Mouse (Mus musculus): ENCODE data around the gene Selplg. TPM values are rescaled to one million over a fixed set of nuclear protein-coding genes. Genes with fewer than 3 reads are reported as not detected.
"Not testable (repeated sequence)": the region's sequence is repeated elsewhere in the genome, so short reads cannot be mapped to it uniquely, and the experiment has no call there.

Selplg gene
- polyA plus RNA-seq, 1 experiment from 2014 or later, result 0.40 TPM

- WGBS, result 54% methylated on average over 11 of the region's 11 CpGs
- ATAC-seq, result no peak
These were observed 17.4 kb downstream of the Selplg start for GRCm38 (mm10) chr5:113815041-113815389.

DNA sequence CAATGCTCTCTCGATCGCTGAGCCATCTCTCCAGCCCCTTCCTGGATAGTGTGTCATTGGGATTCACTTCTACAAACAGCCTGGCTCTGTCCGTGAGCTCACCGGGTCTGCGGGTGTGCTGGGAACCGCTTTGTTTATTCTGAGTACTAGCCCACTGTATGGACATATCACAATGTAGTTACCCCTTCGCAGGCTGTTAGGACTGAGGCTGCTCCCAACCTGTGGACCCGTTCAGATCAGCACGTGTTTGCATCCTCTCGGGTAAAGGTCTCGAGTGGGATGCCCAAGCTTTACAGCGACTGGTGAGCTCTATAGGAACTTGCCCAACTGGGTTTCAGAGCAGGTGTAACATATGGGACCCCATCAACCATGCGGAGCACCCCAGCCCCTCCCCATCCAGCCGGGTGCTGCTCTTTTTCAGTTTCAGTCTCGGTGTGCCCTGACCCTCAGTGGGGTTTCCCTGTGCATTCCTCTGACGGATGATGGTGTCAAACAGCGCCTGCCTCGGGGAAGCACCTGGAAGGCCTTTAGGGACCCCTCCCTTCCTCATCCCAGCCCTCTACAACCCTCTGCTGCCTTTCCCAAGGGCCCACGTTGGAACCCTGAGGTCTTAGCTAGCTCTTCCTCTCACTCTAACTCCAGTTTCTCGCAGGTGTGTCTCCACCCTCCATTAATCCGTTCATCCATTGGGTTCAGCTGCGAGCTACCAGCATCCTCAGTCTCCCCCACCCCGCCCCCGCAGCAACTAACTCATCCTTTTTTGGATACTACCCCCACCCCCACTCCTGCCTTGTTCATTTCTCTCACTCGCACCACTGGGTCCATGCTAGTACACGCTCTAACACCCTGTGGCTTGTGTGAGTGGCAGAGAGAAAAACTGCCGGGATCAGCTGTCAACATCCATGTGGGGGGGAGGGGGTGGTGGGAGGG lies 18.1 kb downstream of the Selplg start:
- Histone ChIP-seq H3K27me3 (peaks cover 11% of the 10 kb centered on the region; the same call in 1 of the 2 replicates), H3K4me3 (no peak overlapping the region), H3K27ac (no peak overlapping the region), H3K36me3 (ENCODE audit: poor library complexity, severe bottlenecking) (no peaks in the 10 kb centered on the region), H3K9me3 (replicated peaks) (0 out of 2 replicates have a peak, but pooled peaks cover 4% of the 10 kb centered on the region), H3K4me2 (no peak overlapping the region), H3K4me1 (peaks cover 10% of the 10 kb centered on the region; the same call in 1 of the 2 replicates), H3K9ac (no peak overlapping the region)
- 38% methylated on average over 27 of the region's 27 CpGs for WGBS
- ATAC-seq, result no peak

More at GRCm38 (mm10) chr5:113815041-113815389, 17.4 kb downstream of the Selplg start:
- H3K27me3 ChIP-seq, result peaks cover 11% of the 10 kb centered on the region; the same call in 1 of the 2 replicates
- H3K9ac ChIP-seq, result no peak overlapping the region
- peaks cover 10% of the 10 kb centered on the region; the same call in 1 of the 2 replicates for H3K4me1 ChIP-seq
- no peaks in the 10 kb centered on the region for H3K36me3 ChIP-seq (ENCODE audit: poor library complexity, severe bottlenecking)
- H3K9me3 ChIP-seq (replicated peaks), result 0 out of 2 replicates have a peak, but pooled peaks cover 4% of the 10 kb centered on the region
- no peak overlapping the region for H3K4me3 ChIP-seq
- H3K27ac ChIP-seq, result no peak overlapping the region
- no peak overlapping the region for H3K4me2 ChIP-seq

GRCm38 (mm10) chr5:113813608-113814007 lies 18.8 kb downstream of the Selplg start:
- no peak for ATAC-seq
- Histone ChIP-seq H3K4me2 (no peak overlapping the region), H3K9me3 (replicated peaks) (0 out of 2 replicates have a peak, but pooled peaks cover 4% of the 10 kb centered on the region), H3K4me1 (peaks cover 10% of the 10 kb centered on the region; the same call in 1 of the 2 replicates), H3K27ac (no peak overlapping the region), H3K27me3 (peaks cover 11% of the 10 kb centered on the region; the same call in 1 of the 2 replicates), H3K9ac (no peak overlapping the region), H3K4me3 (no peak overlapping the region), H3K36me3 (ENCODE audit: poor library complexity, severe bottlenecking) (no peaks in the 10 kb centered on the region)
- WGBS, result 23% methylated on average over 9 of the region's 9 CpGs

GRCm38 (mm10) chr5:113812638-113813037 lies 19.8 kb downstream of the Selplg start:
- H3K9me3 ChIP-seq (replicated peaks), result 0 out of 2 replicates have a peak, but pooled peaks cover 4% of the 10 kb centered on the region
- WGBS, result 97% methylated on average over 2 of the region's 2 CpGs
- no peak for ATAC-seq
- no peak overlapping the region for H3K27ac ChIP-seq
- H3K4me2 ChIP-seq, result no peak overlapping the region
- peaks cover 10% of the 10 kb centered on the region; the same call in 1 of the 2 replicates for H3K4me1 ChIP-seq
- H3K4me3 ChIP-seq, result no peak overlapping the region
- H3K9ac ChIP-seq, result no peak overlapping the region
- no peaks in the 10 kb centered on the region for H3K36me3 ChIP-seq (ENCODE audit: poor library complexity, severe bottlenecking)
- H3K27me3 ChIP-seq, result peaks cover 11% of the 10 kb centered on the region; the same call in 1 of the 2 replicates

DNA sequence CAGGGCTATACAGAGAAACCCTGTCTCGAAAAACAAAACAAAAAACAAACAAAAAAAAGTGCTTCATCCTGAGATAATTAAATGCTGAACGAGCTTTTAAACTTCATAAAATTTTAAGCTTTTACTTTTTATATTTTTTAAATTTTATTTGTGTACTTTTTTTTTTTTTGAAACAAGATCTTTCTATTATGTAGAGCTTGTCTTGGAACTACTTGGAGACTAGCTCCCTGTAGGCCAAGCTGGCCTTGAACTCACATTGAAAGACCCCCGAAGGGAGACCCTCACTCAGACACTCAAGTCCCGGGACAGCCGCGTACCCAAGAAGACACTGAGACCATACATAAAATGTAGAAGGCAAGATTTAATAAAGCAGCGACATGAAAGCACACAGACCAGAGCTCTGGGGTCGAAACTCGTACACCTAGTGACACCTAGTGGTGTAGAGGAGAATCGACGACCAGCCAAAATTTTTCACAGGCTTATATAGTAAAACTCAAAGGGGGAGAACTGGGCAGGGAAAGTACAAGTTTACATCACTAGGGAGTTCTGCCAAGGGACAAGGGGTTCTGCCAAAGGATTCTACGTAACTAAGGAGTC lies 20.5 kb downstream of the Selplg start:
- H3K36me3 ChIP-seq (ENCODE audit: poor library complexity, severe bottlenecking); H3K4me2 ChIP-seq; ATAC-seq; H3K27ac ChIP-seq; H3K4me3 ChIP-seq; H3K4me1 ChIP-seq; H3K9me3 ChIP-seq (replicated peaks); H3K9ac ChIP-seq: not testable (repeated sequence)
- H3K27me3 ChIP-seq, result peaks cover 14% of the 10 kb centered on the region; the same call in 1 of the 2 replicates
- 23% methylated on average over 11 of the region's 12 CpGs for WGBS

- peaks cover under 1% of the 10 kb centered on the region; the same call in 1 of the 2 replicates for H3K4me1 ChIP-seq
- no peak overlapping the region for H3K4me3 ChIP-seq
- no peak overlapping the region for H3K4me2 ChIP-seq
- no peaks in the 10 kb centered on the region for H3K36me3 ChIP-seq (ENCODE audit: poor library complexity, severe bottlenecking)
- ATAC-seq, result no peak
- 0 out of 2 replicates have a peak, but pooled peaks cover 4% of the 10 kb centered on the region for H3K9me3 ChIP-seq (replicated peaks)
- no peak overlapping the region for H3K9ac ChIP-seq
- WGBS, result 94% methylated on average over 4 of the region's 4 CpGs
- H3K27ac ChIP-seq, result no peak overlapping the region
- H3K27me3 ChIP-seq, result peaks cover 13% of the 10 kb centered on the region; the same call in 1 of the 2 replicates
These were observed 22.3 kb downstream of the Selplg start for GRCm38 (mm10) chr5:113810111-113810510.

GRCm38 (mm10) chr5:113808177-113808576 lies 24.3 kb downstream of the Selplg start:
- no peaks in the 10 kb centered on the region for H3K36me3 ChIP-seq (ENCODE audit: poor library complexity, severe bottlenecking)
- H3K27me3 ChIP-seq, result 0 out of 2 replicates have a peak, but pooled peaks cover 3% of the 10 kb centered on the region
- H3K27ac ChIP-seq, result no peak overlapping the region
- no peak overlapping the region for H3K4me3 ChIP-seq
- WGBS, result 95% methylated on average over 2 of the region's 2 CpGs
- H3K9me3 ChIP-seq (replicated peaks), result 0 out of 2 replicates have a peak, but pooled peaks cover 4% of the 10 kb centered on the region
- H3K4me2 ChIP-seq, result no peak overlapping the region
- no peaks in the 10 kb centered on the region for H3K4me1 ChIP-seq
- no peak overlapping the region for H3K9ac ChIP-seq
- ATAC-seq, result no peak

DNA sequence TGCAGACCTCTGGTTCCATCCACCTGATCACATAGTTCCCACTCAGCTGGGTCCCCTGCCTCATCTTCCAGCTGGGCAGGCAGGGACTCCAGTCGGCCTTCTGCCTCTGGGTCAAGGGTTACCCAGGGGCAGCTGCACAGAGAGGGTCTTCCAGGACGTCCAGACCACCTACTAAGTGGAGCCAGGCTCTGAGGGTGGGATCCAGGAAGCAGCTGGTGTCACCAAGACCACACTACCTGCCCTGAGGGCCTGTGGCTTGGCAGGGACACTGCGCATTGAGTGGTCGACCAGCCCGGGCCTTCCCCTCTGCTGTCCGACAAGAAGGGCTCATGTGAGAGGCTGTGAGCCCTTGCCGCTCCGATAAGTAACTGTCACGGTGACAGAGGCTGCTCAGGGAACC lies 24.7 kb downstream of the Selplg start:
- 70% methylated on average over 9 of the region's 9 CpGs for WGBS
- Histone ChIP-seq H3K27me3 (0 out of 2 replicates have a peak, but pooled peaks cover 3% of the 10 kb centered on the region), H3K4me3 (no peak overlapping the region), H3K4me2 (no peak overlapping the region), H3K27ac (no peak overlapping the region), H3K36me3 (ENCODE audit: poor library complexity, severe bottlenecking) (no peaks in the 10 kb centered on the region), H3K4me1 (no peaks in the 10 kb centered on the region), H3K9me3 (replicated peaks) (0 out of 2 replicates have a peak, but pooled peaks cover 4% of the 10 kb centered on the region), H3K9ac (no peak overlapping the region)
- no peak for ATAC-seq

DNA sequence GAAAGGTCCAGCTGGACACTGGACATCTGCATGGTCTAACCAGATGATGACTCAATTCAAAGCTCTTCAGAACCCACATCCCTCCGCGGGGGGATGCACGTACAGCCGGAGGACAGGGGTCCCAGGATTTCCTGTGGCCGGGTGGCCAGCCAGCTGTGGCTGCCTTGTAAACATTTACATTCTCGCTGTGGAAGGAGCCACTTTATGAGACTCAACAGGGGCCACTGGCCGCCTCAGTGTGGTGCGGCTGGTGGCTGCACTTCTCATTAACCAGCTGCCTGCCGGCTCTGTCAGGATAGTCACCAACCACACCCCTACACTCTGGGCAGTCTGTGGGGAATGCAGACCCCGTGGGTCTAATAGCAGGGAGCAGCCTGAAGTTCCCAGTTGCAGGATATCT lies 26.0 kb downstream of the Selplg start:
- H3K27me3 ChIP-seq, result 0 out of 2 replicates have a peak, but pooled peaks cover 3% of the 10 kb centered on the region
- WGBS, result 49% methylated on average over 10 of the region's 10 CpGs
- H3K4me2 ChIP-seq, result no peak overlapping the region
- H3K9ac ChIP-seq, result no peak overlapping the region
- 0 out of 2 replicates have a peak, but pooled peaks cover 2% of the 10 kb centered on the region for H3K9me3 ChIP-seq (replicated peaks)
- H3K4me1 ChIP-seq, result no peaks in the 10 kb centered on the region
- no peak for ATAC-seq
- no peaks in the 10 kb centered on the region for H3K36me3 ChIP-seq (ENCODE audit: poor library complexity, severe bottlenecking)
- no peak overlapping the region for H3K4me3 ChIP-seq
- H3K27ac ChIP-seq, result no peak overlapping the region

DNA sequence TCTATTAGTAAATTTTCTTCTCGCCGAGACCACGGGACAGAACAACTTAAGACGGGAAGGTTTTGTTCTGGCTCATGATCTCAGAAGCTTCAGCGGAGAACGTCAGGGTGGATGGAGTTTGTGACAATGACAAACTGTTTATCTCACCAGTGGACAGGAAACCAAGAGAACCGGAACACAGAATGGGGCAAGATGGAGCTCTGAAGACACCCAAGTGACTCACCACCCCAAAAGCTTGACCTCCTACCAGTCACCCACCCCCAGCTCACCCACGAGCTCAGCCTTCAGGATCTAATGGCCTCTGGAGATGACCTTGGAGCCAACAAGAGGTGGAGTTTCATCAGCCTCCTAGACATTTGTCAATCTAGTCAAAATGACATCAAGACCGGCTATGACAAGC lies 27.1 kb downstream of the Selplg start:
- no peaks in the 10 kb centered on the region for H3K36me3 ChIP-seq (ENCODE audit: poor library complexity, severe bottlenecking)
- H3K9ac ChIP-seq, result no peak overlapping the region
- no peak overlapping the region for H3K4me3 ChIP-seq
- no peak for ATAC-seq
- WGBS, result 90% methylated on average over 9 of the region's 9 CpGs
- H3K27ac ChIP-seq, result no peak overlapping the region
- H3K27me3 ChIP-seq, result 0 out of 2 replicates have a peak, but pooled peaks cover 3% of the 10 kb centered on the region
- H3K9me3 ChIP-seq (replicated peaks), result no peaks in the 10 kb centered on the region
- H3K4me1 ChIP-seq, result peaks cover 5% of the 10 kb centered on the region
- no peak overlapping the region for H3K4me2 ChIP-seq

GRCm38 (mm10) chr5:113804395-113804966 lies 28.0 kb downstream of the Selplg start:
- Histone ChIP-seq H3K36me3 (ENCODE audit: poor library complexity, severe bottlenecking) (no peaks in the 10 kb centered on the region), H3K9me3 (replicated peaks) (no peaks in the 10 kb centered on the region), H3K27ac (no peak overlapping the region), H3K27me3 (0 out of 2 replicates have a peak, but pooled peaks cover 7% of the 10 kb centered on the region), H3K4me1 (peaks cover 11% of the 10 kb centered on the region), H3K9ac (no peak overlapping the region), H3K4me2 (no peak overlapping the region), H3K4me3 (no peak overlapping the region)
- ATAC-seq, result no peak
- 65% methylated on average over 7 of the region's 7 CpGs for WGBS

All from forebrain, embryonic 13.5 days (tissue).